Mouse (Mus musculus) gastrocnemius, adult 18-20 months (tissue): Measurements from ENCODE around the gene Tfb1m. TPM values are rescaled to one million over a fixed set of nuclear protein-coding genes. Genes with fewer than 3 reads are reported as not detected.

Experiments used
- DNase-seq: peaks from one replicate; pipeline ENCODE4 v3.0.0; 2021; ENCODE audit warnings: low spot score
- total RNA-seq, 2 experiments: library from RNA; stranded (reverse); gene quantifications; 2 replicates each; pipeline ENCODE4 v1.2.3; 2021

The Tfb1m gene
- total RNA-seq, 2 experiments from 2014 or later, result 9.7 to 10.2 TPM

- no peak for DNase-seq
Observed at GRCm38 (mm10) chr17:3515851-3516250, 41.7 kb downstream of the Tfb1m start.

- no peak for DNase-seq
Observed at GRCm38 (mm10) chr17:3514316-3514715, 43.3 kb downstream of the Tfb1m start.

- peak; percentile 61 for DNase-seq
Observed at GRCm38 (mm10) chr17:3509841-3510240, 47.7 kb downstream of the Tfb1m start.

- DNase-seq, result no peak
Observed at GRCm38 (mm10) chr17:3506508-3506907, 51.1 kb downstream of the Tfb1m start.

- DNase-seq, result no peak
Observed at GRCm38 (mm10) chr17:3505711-3506110, 51.9 kb downstream of the Tfb1m start.

GRCm38 (mm10) chr17:3500936-3501335 is 56.6 kb downstream of the Tfb1m start:
- DNase-seq, result no peak

- DNase-seq, result no peak
Observed at GRCm38 (mm10) chr17:3500076-3500475, 57.5 kb downstream of the Tfb1m start.

- DNase-seq, result no peak
Observed at GRCm38 (mm10) chr17:3499468-3499867, 58.1 kb downstream of the Tfb1m start.

- no peak for DNase-seq
Observed at GRCm38 (mm10) chr17:3498580-3498979, 59.0 kb downstream of the Tfb1m start.

- DNase-seq, result no peak
Observed at GRCm38 (mm10) chr17:3498086-3498485, 59.5 kb downstream of the Tfb1m start.

- DNase-seq, result no peak
Observed at GRCm38 (mm10) chr17:3496080-3496479, 61.5 kb downstream of the Tfb1m start.

- DNase-seq, result no peak
Observed at GRCm38 (mm10) chr17:3495576-3495975, 62.0 kb downstream of the Tfb1m start.

- DNase-seq, result no peak
Observed at GRCm38 (mm10) chr17:3491667-3492066, 65.9 kb downstream of the Tfb1m start.

- no peak for DNase-seq
Observed at GRCm38 (mm10) chr17:3491065-3491464, 66.5 kb downstream of the Tfb1m start.

- DNase-seq, result no peak
Observed at GRCm38 (mm10) chr17:3490216-3490895, 67.2 kb downstream of the Tfb1m start.

GRCm38 (mm10) chr17:3487721-3488601 is 69.6 kb downstream of the Tfb1m start:
- no peak for DNase-seq

- no peak for DNase-seq
Observed at GRCm38 (mm10) chr17:3487211-3487610, 70.4 kb downstream of the Tfb1m start.

GRCm38 (mm10) chr17:3485851-3486250 is 71.7 kb downstream of the Tfb1m start:
- no peak for DNase-seq

GRCm38 (mm10) chr17:3483091-3483490 is 74.5 kb downstream of the Tfb1m start:
- DNase-seq, result no peak

GRCm38 (mm10) chr17:3481576-3482575 is 75.7 kb downstream of the Tfb1m start:
- no peak for DNase-seq

- no peak for DNase-seq
Observed at GRCm38 (mm10) chr17:3476546-3476945, 81.0 kb downstream of the Tfb1m start.
